Mouse (Mus musculus) right cerebral cortex, postnatal 25 days (tissue): ENCODE results near the gene Mapk11.

Experiments used
- DNase-seq: peaks from one replicate; pipeline ENCODE4 v3.0.0; 2022

Gene Mapk11

GRCm38 (mm10) chr15:89149271-89150040 lies at the start of gene Mapk11:
TSS of gene Mapk11 (minus strand) at chr15:89149628.
- DNase-seq: peak; percentile 55

DNA sequence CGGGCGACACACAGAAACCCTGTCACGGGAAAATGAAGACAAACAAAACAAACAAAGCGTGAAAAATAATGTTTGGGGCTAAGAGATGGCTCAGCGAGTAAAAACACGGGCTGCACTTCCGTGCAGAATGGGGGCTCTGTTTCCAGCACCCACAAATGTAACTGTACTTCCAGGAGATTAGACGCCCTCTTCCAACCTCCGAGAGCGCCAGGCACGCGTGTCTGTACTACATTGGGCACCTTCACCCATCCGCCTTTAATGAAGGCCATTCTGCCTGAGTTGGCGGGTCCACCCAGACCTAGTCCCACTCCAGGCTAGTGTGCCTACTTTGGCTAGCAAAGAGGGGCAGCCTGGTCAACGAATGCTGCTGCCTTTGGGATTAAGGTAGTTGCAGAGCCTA lies 47.6 kb upstream of the Mapk11 start:
- DNase-seq: no peak

DNA sequence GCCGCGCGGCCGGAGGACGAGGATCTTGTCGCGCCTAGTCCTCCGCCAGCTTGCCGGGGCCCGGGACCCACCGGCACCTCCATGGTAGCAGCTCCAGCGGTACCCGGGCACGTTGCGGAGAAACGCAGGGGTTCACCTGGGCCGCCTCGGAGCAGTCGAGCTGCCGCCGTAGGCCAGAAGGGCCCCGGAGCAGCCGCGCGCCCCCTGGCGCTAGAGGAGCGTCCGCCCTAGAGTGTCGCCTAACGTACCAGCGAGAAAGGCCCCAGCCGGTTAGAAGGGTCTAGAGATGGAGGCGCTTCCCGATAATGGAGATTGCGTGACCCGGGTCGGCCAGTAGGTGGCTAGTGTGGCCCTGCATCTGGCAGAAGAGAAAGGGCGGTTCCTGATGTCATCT lies 46.9 kb upstream of the Mapk11 start, which contains the start of gene Dennd6b:
TSS of gene Dennd6b (minus strand) at position 184 of the 394 bp plus-strand sequence.
- peak; percentile 95 for DNase-seq

DNA sequence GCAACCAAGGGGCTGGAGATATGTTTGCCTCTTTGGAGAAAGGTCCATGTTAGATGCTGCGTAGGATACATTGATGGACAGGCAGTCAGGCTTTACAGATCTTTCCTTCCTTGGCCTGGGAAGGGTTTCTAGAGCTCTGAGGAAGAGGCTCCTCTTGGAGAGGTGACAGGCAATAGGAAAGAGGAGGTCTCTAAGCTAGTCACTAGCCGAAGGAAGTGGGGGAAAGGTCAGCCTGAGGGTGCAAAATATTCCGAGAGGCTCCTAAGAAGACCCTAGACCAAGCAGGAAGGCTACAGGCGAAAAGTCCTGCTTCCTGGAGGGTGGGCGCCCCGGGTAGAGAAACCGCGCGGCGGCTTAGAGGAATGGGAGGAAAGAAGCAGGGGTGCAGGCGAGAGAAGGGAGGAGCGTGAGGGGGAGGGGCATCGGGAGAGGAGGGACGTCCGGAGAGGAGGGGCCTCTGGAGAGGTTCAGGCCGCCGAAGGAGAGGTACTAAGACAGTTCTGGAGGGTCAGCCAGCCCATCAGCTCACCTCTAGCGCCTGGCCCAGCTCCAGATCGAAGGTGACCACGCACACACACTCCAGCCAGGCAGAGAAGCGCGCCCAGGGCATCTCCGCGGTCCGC lies 46.4 kb upstream of the Mapk11 start:
- peak; percentile 87 for DNase-seq

DNA sequence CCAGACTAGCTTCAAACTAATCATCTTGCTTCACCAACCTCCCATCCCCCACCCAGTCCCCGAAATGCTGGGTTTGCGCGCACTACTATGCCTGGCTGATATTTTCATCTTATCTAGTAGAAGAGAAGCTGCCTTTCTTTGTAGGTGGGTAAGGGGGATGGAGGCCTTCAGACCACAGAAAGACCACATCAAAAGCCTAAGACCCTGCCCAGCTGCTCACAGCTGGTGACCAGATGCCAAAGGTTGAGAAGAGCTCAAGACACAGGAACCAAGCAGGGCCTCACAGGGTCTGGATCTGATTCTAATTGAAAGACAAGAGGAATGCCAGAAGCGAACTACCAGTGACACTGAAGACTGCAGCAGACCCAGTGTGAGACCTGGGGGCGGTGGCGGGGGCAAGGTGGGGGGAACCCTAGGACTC lies 45.8 kb upstream of the Mapk11 start:
- no peak for DNase-seq

GRCm38 (mm10) chr15:89184937-89185227 lies 35.5 kb upstream of the Mapk11 start:
- no peak for DNase-seq

GRCm38 (mm10) chr15:89184141-89184936 lies 34.9 kb upstream of the Mapk11 start:
- no peak for DNase-seq

DNA sequence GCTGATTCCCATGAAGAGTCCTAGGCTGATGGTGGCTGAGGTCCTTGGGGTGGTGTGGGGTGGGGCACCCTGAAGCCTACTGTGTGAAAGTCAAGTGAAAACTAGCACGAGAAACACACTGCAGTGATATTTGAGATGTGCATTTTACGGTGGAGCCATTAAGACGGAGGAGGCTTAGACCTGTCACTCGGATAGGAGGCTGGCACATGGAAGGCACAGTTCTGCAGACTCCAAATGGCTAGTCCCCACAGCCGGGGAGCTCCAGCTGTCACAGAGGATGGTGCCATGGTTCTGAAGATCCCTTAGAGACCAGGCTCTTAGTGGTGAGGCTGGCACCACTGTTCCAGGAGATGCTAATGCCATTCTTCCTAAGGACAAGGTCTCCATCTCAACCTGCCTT lies 33.4 kb upstream of the Mapk11 start:
- no peak for DNase-seq

DNA sequence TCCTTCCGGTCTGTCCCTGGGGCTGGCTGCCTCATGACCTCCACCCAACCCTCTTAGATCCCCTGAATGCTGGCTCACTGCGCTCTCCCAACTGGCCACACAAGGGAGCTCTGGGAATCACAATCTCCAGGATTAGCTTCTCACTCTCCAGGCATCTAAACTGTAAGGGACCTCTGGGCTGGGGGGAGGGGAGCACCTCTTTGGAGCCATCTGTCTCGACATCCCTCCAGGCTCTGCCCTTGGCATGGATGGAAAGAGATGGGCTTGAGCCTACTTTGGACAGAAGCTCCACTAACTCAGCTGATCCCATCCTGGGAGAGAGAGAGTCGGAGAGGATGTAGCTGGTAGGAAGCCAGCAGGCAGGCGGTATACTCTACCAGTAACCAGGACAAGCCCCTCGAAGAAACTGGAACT lies 32.9 kb upstream of the Mapk11 start:
- no peak for DNase-seq

DNA sequence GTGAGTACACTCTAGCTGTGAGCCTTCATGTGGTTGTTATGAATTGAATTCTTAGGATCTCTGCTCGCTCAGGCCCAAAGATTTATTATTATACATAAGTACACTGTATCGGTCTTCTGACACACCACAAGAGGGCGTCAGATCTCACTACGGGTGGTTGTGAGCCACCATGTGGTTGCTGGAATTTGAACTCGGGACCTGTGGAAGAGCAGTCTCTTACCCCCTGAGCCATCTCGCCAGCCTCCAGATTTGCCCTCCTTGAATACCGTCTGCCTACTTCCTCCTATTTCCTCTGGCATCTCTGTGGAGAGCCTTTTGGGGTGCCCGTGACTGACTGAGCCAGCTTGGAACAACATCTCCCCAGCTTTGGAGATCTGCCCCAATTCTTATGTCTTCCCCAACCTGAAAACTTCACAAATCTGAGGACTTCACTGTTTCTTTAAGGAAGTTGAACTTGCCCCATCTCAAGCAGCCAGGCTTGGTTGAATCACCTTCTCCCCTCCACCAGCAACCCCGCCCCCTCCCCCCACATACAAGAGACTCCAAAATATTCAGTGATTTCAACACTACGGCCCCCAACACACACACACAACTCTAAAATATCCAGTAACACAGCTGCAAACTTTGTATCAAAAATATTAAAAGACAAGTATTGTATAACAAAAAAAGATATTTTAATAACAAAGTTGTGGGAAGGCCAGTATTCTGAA lies 32.3 kb upstream of the Mapk11 start:
- DNase-seq: no peak

DNA sequence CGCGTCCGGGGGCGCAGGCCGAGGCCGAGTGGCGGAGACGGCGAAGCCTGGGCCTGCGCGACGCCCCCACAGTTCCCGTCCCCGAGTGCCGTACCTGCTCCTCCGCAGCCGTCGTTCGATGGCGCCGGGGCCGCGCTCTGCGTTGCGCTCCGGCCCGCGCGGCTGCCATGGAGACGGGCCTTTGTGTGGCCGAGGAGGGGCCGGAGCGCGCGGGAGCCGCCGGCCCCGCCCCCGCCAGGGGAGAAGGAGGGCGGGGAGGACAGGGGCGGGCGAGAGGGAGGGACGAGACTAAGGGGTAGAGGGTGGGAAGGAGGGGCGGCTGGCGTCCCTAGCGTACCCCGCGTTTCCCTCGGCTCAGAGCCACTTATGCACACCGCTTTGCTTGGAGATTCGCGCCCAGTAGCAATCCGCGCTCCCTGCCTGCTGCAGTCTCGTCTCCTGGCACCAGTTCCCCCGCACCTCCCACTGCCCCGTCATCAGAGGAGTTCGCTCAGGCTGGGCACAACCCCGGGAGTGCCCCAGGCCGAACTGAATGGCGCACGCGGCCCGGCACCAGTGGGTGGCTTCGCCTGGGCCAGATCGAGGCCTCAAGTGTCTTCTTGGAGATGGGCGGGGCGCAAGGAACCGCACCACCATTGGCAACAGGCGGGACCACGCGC lies 31.3 kb upstream of the Mapk11 start, which contains the start of gene Plxnb2:
TSS of gene Plxnb2 (minus strand) at position 218 of the 659 bp plus-strand sequence.
- DNase-seq: peak; percentile 81

- DNase-seq: no peak
Observed at GRCm38 (mm10) chr15:89180081-89180541, 30.7 kb upstream of the Mapk11 start.

DNA sequence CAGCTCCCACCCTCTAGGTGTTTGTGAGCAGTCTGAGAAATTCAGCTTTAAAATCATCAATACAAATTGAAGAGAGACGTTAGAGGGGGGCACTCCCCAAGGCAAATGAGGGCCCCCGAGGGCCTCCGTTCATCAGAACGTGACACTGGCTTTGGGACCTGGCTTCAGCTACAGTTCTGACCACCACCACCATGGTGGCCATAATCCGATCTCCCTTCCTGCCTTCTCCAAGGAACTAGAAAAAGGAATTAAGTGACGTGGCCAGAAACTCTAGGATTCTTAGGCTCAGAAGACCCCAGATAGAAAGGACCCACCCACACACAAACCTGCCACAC lies 30.2 kb upstream of the Mapk11 start:
- DNase-seq: no peak

DNA sequence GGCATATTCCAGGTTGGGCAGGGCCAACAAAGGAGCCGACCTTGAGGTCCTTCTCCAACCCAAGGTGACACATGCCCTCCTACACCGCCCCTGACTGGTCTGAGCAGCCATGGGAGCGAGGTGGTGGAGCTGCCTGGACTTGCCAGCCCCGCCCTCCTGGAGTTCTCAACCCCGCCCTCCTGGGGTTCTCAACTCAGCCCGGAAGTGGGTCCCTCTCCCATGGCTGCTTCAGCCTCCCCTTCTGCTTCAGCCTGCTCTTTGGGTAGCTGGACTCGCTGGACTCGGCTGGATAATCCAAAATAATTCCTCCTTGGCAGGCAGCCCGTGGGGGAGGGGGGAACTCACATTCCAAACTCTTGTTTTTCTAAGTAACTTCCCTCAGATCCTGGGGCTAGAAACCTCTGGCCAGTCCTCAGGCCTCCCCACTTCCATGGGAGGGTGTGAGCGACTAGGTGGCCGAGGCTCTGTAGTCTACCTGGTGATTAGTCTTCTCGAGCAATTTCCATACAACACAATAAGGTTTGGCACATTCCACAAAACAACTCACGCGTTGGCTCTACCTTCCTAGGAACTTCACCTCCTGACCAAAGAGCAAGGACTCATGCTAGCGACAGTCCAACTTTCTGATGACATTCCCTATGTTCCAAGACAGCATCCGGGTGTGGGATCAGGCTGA lies 29.7 kb upstream of the Mapk11 start:
- DNase-seq: no peak

DNA sequence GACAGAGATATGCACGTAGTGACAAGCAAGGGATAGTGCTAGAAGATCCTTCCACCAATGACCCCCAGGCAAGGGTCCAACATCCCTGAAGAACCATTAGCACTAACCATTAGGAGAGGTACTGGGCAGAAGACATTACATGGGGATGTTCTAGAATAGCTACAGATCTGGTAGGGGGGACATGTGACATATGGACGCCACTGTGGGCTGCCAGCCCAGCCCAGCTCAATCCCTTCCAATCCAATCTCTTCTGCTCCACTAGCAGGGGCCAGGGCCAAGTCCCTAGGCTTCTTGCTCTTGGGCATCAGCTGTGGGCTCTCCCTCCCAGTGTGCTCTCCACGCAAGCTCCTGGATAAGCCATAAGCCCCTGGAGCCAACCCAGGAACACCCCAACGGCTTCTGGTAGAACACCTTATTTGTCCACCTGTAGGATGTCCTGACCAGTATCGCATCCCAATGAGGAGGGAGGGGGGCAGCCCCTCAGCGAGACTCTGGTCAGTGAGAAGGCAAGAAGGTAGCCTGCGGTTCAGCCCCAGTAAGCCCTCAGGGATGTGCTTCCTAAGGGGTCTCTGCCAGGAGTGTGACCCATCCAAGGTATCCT lies 28.9 kb upstream of the Mapk11 start:
- DNase-seq: no peak

GRCm38 (mm10) chr15:89177576-89178259 lies 28.3 kb upstream of the Mapk11 start:
- no peak for DNase-seq

DNA sequence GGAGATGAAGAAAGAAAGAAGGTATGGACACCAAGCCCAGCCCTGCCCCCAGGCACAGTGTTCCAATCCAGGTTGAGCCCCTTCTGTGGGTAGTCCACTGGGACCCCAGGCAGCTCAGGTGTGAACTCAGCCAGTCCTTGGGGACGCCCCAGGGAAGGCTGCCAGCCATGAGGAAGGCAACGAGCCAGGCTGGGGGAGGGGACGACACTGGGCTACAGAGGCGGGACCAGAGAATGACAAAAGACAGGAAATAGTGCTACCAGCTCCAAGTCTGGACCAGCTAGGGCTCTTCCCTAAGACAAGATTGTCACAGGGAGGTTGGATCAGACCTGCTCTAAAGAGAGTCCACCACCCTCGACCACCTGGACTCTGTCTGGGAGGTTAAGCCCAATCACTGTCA lies 27.7 kb upstream of the Mapk11 start:
- peak; percentile 41 for DNase-seq

DNA sequence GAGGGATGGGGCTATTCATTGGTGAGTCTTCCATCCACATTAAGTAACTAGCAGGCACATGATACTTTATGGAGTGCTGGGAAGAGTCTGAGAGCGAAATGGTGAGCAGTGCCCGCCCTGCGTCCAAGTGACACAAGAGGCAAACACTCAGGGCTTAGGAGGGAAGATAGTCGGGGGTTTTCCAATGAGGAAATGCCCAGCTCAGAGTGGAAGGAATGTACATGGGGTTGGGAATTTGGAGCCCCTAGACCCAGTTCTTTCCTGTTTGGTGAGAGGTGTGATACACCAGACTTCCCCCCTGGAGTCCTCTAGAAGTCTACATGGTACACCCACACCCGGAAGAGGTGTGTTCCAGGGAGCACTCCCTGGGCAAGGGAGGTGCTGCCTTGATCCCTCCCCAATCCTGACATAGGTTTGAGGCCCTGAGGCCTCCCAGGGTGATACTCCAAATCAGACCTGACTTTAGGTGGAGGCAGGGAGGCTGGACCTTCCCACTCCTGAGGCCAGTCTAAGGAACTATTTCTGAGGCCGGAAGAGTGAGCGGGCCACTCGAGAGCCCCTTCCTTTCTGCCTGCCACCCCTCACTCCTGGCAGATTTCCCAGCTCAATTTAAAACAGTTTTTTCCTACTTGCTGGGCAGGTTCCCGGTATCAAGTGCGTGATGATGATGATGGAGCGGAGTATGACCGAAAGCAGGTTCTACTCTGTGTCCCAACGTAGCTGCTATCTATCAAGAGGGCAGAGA lies 26.2 kb upstream of the Mapk11 start:
- no peak for DNase-seq

DNA sequence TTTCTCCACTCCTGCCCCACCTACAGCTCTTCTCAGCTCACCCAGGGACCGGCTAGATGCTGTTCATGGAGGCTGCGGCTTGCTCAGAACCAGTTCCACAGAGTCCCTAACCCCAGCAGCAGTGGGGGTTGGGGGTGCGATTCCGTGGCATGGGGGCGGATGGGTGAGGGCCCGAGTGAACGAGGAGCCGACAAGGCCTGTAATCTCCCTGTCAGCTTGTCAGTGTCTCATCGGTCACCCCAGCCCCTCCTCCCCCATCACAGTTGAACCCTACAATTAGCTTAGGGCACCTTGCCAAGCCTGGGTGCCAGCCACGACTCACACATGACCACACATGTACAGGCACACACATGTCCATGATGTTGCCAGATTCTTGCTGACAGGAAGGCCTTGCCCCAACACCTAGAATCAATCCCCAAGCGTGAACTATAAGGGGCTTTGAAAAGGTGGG lies 25.5 kb upstream of the Mapk11 start:
- no peak for DNase-seq

DNA sequence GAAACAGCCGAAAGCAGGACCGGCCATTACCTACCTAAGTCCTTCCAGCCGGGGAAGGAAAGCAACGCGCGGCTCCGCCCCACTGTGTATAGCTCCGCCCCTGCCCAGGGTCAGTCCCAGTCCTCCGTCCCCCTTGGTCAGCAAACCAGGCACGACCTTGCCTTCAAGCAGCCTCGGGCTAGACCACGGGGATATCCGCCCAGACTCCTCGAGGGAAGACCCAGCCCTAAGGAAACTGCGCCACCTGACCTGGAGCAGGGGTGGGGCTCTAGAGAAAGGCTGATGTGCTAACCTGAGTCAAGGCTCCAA lies 24.4 kb upstream of the Mapk11 start:
- DNase-seq: peak; percentile 40
